Mouse (Mus musculus) MEL (cell line): ENCODE data around the gene Ceacam19. TPM values are rescaled to one million over a fixed set of nuclear protein-coding genes. Genes with fewer than 3 reads are reported as not detected.

Experiments
- DNase-seq: peaks from one replicate; pipeline ENCODE4 v3.0.0; 2011; ENCODE audit warnings: low read depth, low spot score
- H3K27ac ChIP-seq: 2 replicates; pipeline ENCODE4 v1.5.1; 2012; ENCODE audit warnings: low read depth, mild to moderate bottlenecking, control low read depth, low read length, moderate library complexity; ENCODE audit not compliant: control insufficient read depth
- H3K27me3 ChIP-seq, 2 experiments: fragments of 150-350 bp in 1 of 2; sonication (generic) in 1 of 2; 2 replicates each; pipeline ENCODE4 v1.6.1; 2012; ENCODE audit warnings: low read length in 2 of 2, mild to moderate bottlenecking in 2 of 2, improper control_type of control experiment in 1 of 2, moderate library complexity in 1 of 2; ENCODE audit not compliant: insufficient read depth in 2 of 2, control insufficient read depth in 1 of 2
- H3K36me3 ChIP-seq, 2 experiments: 2 replicates each; pipeline ENCODE4 v1.6.1; 2012 to 2014; ENCODE audit warnings: low read length in 2 of 2, improper control_type of control experiment in 1 of 2, inconsistent platforms in 1 of 2, mild to moderate bottlenecking in 1 of 2; ENCODE audit not compliant: insufficient read depth in 2 of 2, control insufficient read depth in 1 of 2
- H3K4me1 ChIP-seq, 2 experiments: fragments of 150-350 bp in 1 of 2; sonication (generic) in 1 of 2; 2 replicates each; pipeline ENCODE4 v1.6.1; 2012; ENCODE audit warnings: low read length in 2 of 2, improper control_type of control experiment in 1 of 2, mild to moderate bottlenecking in 1 of 2; ENCODE audit not compliant: insufficient read depth in 2 of 2, control insufficient read depth in 1 of 2
- H3K4me3 ChIP-seq, 2 experiments: fragments of 150-350 bp in 1 of 2; sonication (generic) in 1 of 2; 2 replicates each; pipeline ENCODE4 v1.5.1; 2012; ENCODE audit warnings: low read depth in 2 of 2, low read length in 2 of 2, mild to moderate bottlenecking in 2 of 2, moderate library complexity in 2 of 2, control low read depth in 1 of 2, improper control_type of control experiment in 1 of 2; ENCODE audit not compliant: control insufficient read depth in 1 of 2, insufficient read depth in 1 of 2
- H3K79me2 ChIP-seq: 2 replicates; pipeline ENCODE4 v1.6.1; 2012; ENCODE audit warnings: mild to moderate bottlenecking, low read length, moderate library complexity; ENCODE audit not compliant: control insufficient read depth, poor library complexity, insufficient read depth
- H3K9ac ChIP-seq: 2 replicates; pipeline ENCODE4 v1.6.1; 2012; ENCODE audit warnings: low read depth, mild to moderate bottlenecking, control low read depth, low read length, moderate library complexity; ENCODE audit not compliant: control insufficient read depth, poor library complexity, severe bottlenecking
- H3K9me3 ChIP-seq: fragments of 150-350 bp; sonication (generic); replicated peaks from 2 replicates; pipeline ENCODE4 v1.6.1; 2012; ENCODE audit warnings: mild to moderate bottlenecking, low read length, improper control_type of control experiment, moderate library complexity; ENCODE audit not compliant: insufficient read depth
- BHLHE40 ChIP-seq: IDR thresholded peaks from 2 replicates; pipeline ENCODE4 v1.6.1; 2012; ENCODE audit warnings: low read depth, mild to moderate bottlenecking, inconsistent platforms, low read length, improper control_type of control experiment, borderline replicate concordance
- CHD1 ChIP-seq: IDR thresholded peaks from 2 replicates; pipeline ENCODE4 v1.6.1; 2012; ENCODE audit warnings: low read depth, mild to moderate bottlenecking, inconsistent platforms, low read length, improper control_type of control experiment
- CTCF ChIP-seq, 3 experiments: IDR thresholded peaks in 2 of 3; conservative IDR thresholded peaks in 1 of 3; 2 replicates each; pipeline ENCODE4 v1.5.1; 2011 to 2012; ENCODE audit warnings: low read length in 3 of 3, low read depth in 2 of 3, mild to moderate bottlenecking in 2 of 3, improper control_type of control experiment in 1 of 3, inconsistent platforms in 1 of 3, mixed read lengths in 1 of 3, moderate library complexity in 1 of 3; ENCODE audit not compliant: control insufficient read depth in 1 of 3, insufficient read depth in 1 of 3, poor library complexity in 1 of 3, severe bottlenecking in 1 of 3
- ETS1 ChIP-seq: IDR thresholded peaks from 2 replicates; pipeline ENCODE4 v1.6.1; 2012; ENCODE audit warnings: low read depth, mild to moderate bottlenecking, inconsistent platforms, low read length, improper control_type of control experiment, moderate library complexity
- GABPA ChIP-seq: IDR thresholded peaks from 2 replicates; pipeline ENCODE4 v1.6.1; 2012; ENCODE audit warnings: low read depth, mild to moderate bottlenecking, inconsistent platforms, low read length, improper control_type of control experiment, moderate library complexity
- GATA1 ChIP-seq: IDR thresholded peaks from 2 replicates; pipeline ENCODE4 v1.6.1; 2011; ENCODE audit warnings: low read depth, low read length, improper control_type of control experiment
- JUND ChIP-seq: IDR thresholded peaks from 2 replicates; pipeline ENCODE4 v1.6.1; 2011; ENCODE audit warnings: low read depth, mild to moderate bottlenecking, improper control_type of control experiment, low read length
- KAT2A ChIP-seq: conservative IDR thresholded peaks from 2 replicates; pipeline ENCODE4 v1.6.1; 2012; ENCODE audit warnings: low read depth, low read length, improper control_type of control experiment, inconsistent platforms
- MAFK ChIP-seq: IDR thresholded peaks from 2 replicates; pipeline ENCODE4 v1.6.1; 2011; ENCODE audit warnings: low read depth, mild to moderate bottlenecking, low read length, improper control_type of control experiment, borderline replicate concordance
- MAZ ChIP-seq: IDR thresholded peaks from 2 replicates; pipeline ENCODE4 v1.6.1; 2012; ENCODE audit warnings: low read depth, mild to moderate bottlenecking, inconsistent platforms, low read length, improper control_type of control experiment
- NRF1 ChIP-seq: IDR thresholded peaks from 2 replicates; pipeline ENCODE4 v1.6.1; 2014; ENCODE audit warnings: low read depth, mild to moderate bottlenecking, inconsistent platforms, low read length, improper control_type of control experiment, moderate library complexity; ENCODE audit not compliant: poor library complexity, insufficient read depth, severe bottlenecking
- POLR2AphosphoS2 ChIP-seq: IDR thresholded peaks from 2 replicates; pipeline ENCODE4 v1.6.1; 2011; ENCODE audit warnings: low read length, improper control_type of control experiment
- POLR2AphosphoS5 ChIP-seq: IDR thresholded peaks from 2 replicates; pipeline ENCODE4 v1.6.1; 2012; ENCODE audit warnings: low read depth, borderline replicate concordance, mild to moderate bottlenecking, inconsistent platforms, low read length, moderate library complexity, mixed read lengths
- UBTF ChIP-seq: IDR thresholded peaks from 2 replicates; pipeline ENCODE4 v1.6.1; 2012; ENCODE audit warnings: low read depth, mild to moderate bottlenecking, inconsistent platforms, low read length, improper control_type of control experiment, moderate library complexity, borderline replicate concordance; ENCODE audit not compliant: insufficient read depth
- USF2 ChIP-seq, 2 experiments: IDR thresholded peaks; 2 replicates each; pipeline ENCODE4 v1.6.1; 2011 to 2012; ENCODE audit warnings: improper control_type of control experiment in 2 of 2, low read length in 2 of 2, borderline replicate concordance in 1 of 2, inconsistent platforms in 1 of 2, low read depth in 1 of 2, mild to moderate bottlenecking in 1 of 2; ENCODE audit not compliant: insufficient read depth in 1 of 2
- ZC3H11A ChIP-seq: IDR thresholded peaks from 2 replicates; pipeline ENCODE4 v1.6.1; 2012; ENCODE audit warnings: low read depth, mild to moderate bottlenecking, inconsistent platforms, low read length, improper control_type of control experiment
- ZMIZ1 ChIP-seq: IDR thresholded peaks from 2 replicates; pipeline ENCODE4 v1.6.1; 2012; ENCODE audit warnings: low read depth, mild to moderate bottlenecking, inconsistent platforms, low read length, improper control_type of control experiment, moderate library complexity
- polyA plus RNA-seq, 2 experiments: library from polyadenylated mRNA; stranded (reverse) in 1 of 2; unstranded in 1 of 2; fragments of >175 nt in 1 of 2; fragments of >200 nt in 1 of 2; gene quantifications; 2 replicates each; pipeline versions ENCODE4 v1.2.1 to v1.2.4; 2012; ENCODE audit warnings: low replicate concordance in 2 of 2, low read depth in 1 of 2; ENCODE audit not compliant: insufficient read length in 2 of 2, insufficient read depth in 1 of 2, missing spikeins in 1 of 2
- total RNA-seq: library from RNA; depleted of rRNA; stranded (reverse); fragments of 300-350 nt; gene quantifications from 2 replicates; pipeline ENCODE4 v1.2.3, GENCODE M21; 2012

The Ceacam19 gene
- total and polyA plus RNA-seq, 3 experiments: 0.03 to 0.04 TPM; not detected in 1

DNA sequence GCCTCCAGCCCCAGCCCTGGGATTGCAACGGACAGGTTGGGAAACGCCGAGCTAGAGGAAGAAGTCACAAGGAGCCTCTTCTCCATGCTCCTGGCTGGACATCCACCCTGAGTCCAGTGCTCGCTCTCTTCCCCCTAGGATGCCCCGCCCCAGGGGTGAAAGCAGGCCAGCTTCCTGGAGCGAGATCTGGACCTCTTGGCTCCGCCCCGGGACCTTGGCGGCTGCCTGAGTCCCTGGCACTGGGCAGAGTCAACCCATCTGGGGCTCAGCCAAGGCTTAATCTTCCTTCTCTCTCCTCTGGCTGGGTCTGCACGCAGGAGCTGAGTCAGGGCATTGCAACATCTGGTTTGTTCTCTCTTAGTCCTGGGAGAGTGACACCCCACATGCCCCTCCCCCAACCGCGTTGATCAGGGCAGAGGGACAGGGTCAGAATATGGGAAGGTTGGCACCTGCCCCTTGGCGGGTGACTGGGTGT, 57.0 kb downstream of the Ceacam19 start:
- Histone ChIP-seq H3K79me2 (no peaks in the 10 kb centered on the region), H3K27ac (no peak overlapping the region), H3K4me3 (peak overlapping the region; percentile 9 to 13; a peak in 2 of 4 replicates), H3K4me1 (peaks cover 0 to 10% of the 10 kb centered on the region in 2 experiments; a peak in 3 of 4 replicates), H3K36me3 (peaks cover 0 to 4% of the 10 kb centered on the region in 2 experiments; a peak in 1 of 4 replicates), H3K9ac (peak overlapping the region; percentile 41), H3K9me3 (no peaks in the 10 kb centered on the region), H3K27me3 (no peaks in the 10 kb centered on the region)
- peak; percentile 68 for DNase-seq
- TF ChIP-seq CTCF (IDR thresholded peaks at IDR 0.05 in 2 of 3, conservative IDR thresholded peaks at IDR 0.05 in 1 of 3; ENCODE audit: control insufficient read depth in 1 of 3, insufficient read depth in 1 of 3, low read depth in 2 of 3, low read length in 3 of 3, poor library complexity in 1 of 3, severe bottlenecking in 1 of 3): no peak
- TF ChIP-seq MAZ: no peak
- peak; percentile 68; the same call in 1 of the 2 replicates for TF ChIP-seq ETS1
- TF ChIP-seq NRF1: no peak

DNA sequence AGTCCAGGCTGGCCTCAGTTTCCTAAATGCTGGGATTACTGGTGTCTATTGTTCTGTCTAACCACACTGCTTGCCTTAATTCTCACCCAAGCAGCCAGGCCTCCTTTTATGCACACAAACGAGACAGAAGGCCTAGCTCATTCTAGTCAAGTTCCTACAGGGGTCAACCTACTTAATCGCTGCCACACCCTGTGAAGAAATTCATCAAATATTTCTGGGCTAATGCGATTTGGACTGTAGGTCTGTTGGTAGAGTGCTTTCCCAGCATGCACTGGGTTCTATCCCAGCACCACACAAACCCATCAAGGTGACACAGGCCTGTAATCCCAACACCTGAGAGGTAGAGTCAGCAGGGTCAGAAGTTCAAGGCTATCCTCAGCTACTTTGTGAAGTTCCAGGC, 58.1 kb downstream of the Ceacam19 start:
- no peaks in the 10 kb centered on the region for H3K27me3 ChIP-seq
- no peaks in the 10 kb centered on the region for H3K79me2 ChIP-seq
- DNase-seq: no peak
- H3K9me3 ChIP-seq: no peaks in the 10 kb centered on the region
- no peak overlapping the region for H3K27ac ChIP-seq
- H3K4me3 ChIP-seq: no peak overlapping the region
- H3K4me1 ChIP-seq: peaks cover 2 to 16% of the 10 kb centered on the region in 2 experiments
- H3K9ac ChIP-seq: no peak overlapping the region
- H3K36me3 ChIP-seq: peaks cover 0 to 10% of the 10 kb centered on the region in 2 experiments; a peak in 2 of 4 replicates
- TF ChIP-seq POLR2AphosphoS5 (no peak), MAFK (no peak), GATA1 (no peak), ZMIZ1 (no peak), JUND (no peak), UBTF (no peak), KAT2A (no peak), USF2 (IDR thresholded peaks at IDR 0.05; ENCODE audit: borderline replicate concordance in 1 of 2, insufficient read depth in 1 of 2, low read depth in 1 of 2, low read length in 2 of 2) (no peak), ZC3H11A (no peak), CHD1 (no peak), GABPA (no peak), POLR2AphosphoS2 (no peak), BHLHE40 (no peak)
